Mouse (Mus musculus): ENCODE measurements around the gene Aspscr1. TPM values are rescaled to one million over a fixed set of nuclear protein-coding genes. Genes with fewer than 3 reads are reported as not detected.

Gene Aspscr1
- 94.3 and 126 TPM in 2 replicates for polyA plus RNA-seq (2012; rRNA removed; ENCODE audit: low replicate concordance)

DNA sequence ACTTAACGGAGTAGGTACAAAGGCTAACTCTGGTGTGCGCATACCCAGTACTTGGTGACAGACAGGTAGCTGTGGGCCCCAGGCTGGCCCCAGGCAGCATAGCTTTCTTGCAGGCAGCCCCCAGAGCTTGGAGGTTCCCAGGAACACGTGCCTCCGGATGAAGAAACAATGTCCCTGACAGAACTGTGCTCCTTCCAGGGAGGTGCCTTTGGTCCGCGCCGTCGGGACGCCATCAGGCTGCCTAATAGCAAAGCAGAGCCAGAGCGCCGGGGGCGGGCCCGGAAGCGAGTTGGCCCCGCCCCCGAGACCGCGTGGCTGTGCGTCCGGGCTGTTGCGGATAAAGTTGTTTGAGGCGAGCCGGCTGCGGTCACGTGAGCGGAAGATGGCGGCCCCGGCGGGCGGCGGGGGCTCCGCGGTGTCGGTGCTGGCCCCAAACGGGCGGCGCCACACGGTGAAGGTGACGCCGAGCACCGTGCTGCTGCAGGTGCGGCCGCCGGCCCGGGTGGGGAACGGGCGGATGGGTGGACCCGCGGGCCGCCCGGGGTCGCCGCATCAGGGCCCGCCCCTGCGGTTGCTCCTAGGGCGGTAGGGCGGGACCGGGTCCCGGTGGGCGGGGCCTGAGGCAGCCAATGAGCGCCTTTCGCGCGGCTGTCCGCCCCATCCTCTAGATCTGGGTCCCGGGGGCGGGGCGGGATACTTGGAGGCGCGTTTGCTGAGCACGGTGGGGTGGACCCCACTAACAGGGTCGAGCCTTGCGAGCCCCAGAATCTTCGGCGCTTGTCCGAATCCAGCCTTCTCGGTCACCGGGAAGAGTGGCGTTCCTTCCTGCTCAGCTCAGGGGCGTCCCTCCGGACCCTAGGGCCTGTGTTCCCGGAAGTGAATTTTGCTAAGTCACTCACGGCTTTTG lies at the start of gene Aspscr1:
Gene Aspscr1, plus strand, starts transcription at position 287 of the 907 bp plus-strand sequence.

DNA sequence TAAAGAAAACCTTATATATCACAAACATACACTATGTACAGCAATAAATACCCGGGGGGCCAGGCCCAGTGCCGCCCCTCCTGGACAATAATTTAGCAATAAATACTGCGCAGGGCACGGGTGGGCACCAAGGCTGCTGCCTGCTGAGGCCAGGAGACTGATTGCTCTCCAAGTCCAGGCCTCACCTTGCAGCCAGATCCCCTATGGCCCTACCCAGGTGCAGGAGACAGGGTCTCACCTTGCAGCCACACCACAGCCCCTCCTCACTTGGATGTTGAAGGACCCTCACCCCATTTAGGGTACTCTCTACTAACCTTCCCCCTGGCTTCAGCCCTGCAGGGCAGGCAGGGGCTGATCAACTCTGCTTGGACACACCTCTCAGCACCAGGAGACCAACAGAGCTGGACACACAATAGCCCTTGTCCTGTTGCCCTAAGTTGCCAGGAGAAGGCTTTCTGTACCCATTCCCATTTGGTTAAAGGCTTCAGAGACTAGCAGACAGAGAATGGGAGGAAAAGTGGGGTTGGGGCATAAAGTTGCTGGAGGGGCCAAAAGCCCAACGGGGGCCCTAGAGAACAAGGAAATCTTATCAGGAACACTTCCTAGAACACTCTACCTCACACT lies 47.5 kb upstream of the Aspscr1 start, which contains the start of gene Sirt7:
Gene Sirt7, minus strand, starts transcription at position 89 of the 624 bp plus-strand sequence.

DNA sequence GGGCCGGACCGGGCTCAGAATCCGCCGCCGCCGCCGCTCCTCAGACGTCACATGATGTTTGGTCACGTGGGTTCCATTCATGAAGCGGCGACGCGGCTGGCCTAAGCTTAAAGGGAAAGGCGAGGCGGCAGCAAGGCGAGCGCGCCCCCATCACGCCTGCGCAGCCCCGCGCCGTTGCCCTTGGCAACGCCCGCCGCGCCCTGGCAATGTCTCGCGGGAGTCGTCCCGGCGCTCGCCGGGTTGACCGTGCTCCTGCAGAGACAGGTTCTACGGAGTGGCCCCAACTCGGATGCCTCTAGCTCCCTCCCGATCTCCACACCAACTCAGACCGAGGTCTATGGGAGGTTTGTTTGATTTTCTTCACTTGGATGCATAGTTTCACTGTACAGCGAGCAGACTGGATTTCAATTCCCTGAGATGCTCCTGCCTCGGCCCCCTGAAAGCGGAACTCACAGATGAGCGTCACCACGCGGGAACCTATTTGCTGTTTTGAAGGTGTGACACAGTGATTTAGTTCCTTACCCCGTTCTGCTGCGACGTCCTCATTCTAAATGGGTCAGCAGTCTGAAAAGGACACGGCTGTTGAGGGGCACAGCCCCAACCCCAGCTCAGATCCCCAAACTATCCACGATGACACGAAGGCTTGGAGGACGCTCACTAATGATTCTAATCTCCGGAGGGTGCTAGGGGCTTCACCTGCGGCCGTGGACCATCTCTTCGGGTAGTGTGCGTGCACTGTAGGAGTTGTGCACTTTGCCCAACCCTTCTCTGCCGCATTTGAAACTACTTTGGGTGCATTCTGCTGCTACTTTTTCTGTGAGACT lies 39.0 kb upstream of the Aspscr1 start, which contains the start of gene Mafg:
Gene Mafg, minus strand, starts transcription at position 81 of the 824 bp plus-strand sequence.

DNA sequence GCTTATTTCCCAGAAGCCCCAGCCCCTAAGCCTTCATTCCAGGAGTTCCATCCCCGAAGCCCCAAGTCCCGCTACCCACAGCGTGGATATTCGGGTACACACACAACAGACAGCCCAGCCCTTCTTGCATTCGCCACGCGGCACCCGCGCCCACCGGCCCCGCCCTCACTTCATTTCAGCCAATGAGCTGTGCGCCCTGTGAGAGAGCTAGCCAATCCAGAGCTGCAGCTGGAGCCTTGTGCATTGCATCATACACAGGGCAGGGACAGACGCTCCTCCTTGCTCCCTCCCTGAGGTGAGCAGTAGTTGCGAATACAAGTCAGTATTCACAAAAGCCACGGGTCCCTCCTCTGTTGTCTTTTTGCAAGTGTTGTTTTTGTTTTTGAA lies 29.2 kb upstream of the Aspscr1 start, which contains the start of gene Pycr1:
Gene Pycr1, minus strand, starts transcription at position 169 of the 387 bp plus-strand sequence.

DNA sequence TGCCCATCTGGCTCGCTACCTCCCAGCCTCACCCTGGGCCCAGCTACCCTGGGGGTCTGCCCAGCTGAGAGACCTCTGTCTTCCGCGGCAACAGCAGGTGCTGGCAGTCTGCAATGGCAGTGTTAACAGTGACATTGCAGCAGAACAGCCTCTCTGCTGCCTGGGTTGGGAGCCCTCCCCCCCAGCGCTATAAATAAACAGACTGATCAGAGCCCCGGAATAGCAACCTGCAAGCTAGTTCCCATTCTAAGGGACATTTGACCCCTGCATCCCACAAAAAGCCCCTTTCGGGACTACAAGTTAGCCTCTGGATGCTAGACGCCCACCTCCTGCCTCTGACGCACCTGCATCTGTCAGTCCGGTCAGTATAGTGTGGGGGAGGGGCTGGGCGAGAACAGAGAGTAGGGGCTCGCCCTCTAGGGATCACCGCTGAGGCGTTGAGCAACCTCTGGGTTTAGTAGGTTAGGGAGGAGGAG lies 24.7 kb upstream of the Aspscr1 start, which contains the start of gene Myadml2:
Gene Myadml2, minus strand, starts transcription at position 158 of the 476 bp plus-strand sequence.

DNA sequence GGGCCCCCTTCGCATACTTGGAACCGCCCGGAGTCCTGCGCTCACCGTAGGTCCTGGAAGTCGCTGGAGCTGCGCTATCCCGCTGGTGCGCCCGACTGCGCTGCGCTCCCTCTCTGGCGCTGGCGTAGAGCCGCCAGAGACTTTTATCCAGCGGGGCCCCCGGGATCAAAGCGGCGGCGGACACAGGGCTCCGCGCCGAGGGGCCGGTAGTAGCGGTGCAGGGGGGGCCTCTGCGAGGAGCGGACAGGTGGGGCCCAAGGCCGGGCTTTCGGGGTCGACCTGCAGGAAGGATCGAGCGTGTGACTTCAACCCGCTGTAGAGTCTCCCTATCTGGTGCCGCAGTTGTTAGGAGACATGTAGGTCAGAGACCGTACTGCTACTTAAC lies 11.7 kb upstream of the Aspscr1 start, which contains the start of gene Notum:
Gene Notum, minus strand, starts transcription at position 100 of the 385 bp plus-strand sequence.

DNA sequence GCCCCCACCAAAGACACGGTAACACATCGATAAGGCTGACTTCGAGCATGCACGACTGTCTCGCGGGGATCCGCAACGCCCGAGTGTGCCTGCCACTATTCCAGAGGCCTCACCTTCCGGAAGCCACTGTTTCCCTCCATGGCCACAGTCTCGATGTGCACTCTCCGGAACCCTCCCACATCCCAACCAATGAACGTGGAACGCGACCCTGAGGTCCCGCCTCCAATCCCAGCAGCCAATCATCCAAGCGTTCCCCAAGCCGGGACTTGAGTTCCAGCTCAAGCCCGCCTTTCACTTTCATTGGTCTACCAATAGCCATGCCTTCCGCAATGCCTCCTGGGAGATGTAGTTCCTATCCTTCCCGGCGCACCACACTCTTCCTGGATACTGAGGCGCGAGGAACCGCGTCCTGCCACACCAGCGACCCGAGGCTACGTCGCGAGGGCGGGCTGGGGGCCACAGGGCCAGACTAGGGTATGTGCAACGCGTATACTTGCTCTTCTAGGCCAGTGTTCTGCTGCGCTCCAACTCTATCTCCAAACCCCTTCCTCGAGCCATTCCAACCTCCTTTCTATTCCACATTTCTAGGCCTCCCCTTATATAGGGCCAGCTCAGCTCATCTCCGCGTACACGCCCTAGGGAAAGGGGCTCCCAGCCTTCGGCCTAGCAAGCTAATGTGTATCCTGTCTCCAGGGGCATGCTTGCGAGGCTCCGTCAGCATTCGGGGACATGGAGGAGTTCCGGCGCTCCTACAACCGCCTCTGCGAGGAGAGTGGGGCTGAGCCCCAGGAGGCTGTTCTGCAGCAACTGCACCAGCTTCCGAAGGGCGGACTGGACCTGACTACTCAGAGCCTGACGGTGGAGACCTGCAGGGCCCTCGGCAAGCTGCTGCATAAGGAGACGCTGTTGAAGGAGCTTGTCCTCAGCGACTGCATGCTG lies 41.1 kb downstream of the Aspscr1 start, which contains the start of the genes Cenpx and Lrrc45:
Gene Cenpx, minus strand, starts transcription at position 159 of the 939 bp plus-strand sequence.
Gene Lrrc45, plus strand, starts transcription at position 346 of the 939 bp plus-strand sequence.

DNA sequence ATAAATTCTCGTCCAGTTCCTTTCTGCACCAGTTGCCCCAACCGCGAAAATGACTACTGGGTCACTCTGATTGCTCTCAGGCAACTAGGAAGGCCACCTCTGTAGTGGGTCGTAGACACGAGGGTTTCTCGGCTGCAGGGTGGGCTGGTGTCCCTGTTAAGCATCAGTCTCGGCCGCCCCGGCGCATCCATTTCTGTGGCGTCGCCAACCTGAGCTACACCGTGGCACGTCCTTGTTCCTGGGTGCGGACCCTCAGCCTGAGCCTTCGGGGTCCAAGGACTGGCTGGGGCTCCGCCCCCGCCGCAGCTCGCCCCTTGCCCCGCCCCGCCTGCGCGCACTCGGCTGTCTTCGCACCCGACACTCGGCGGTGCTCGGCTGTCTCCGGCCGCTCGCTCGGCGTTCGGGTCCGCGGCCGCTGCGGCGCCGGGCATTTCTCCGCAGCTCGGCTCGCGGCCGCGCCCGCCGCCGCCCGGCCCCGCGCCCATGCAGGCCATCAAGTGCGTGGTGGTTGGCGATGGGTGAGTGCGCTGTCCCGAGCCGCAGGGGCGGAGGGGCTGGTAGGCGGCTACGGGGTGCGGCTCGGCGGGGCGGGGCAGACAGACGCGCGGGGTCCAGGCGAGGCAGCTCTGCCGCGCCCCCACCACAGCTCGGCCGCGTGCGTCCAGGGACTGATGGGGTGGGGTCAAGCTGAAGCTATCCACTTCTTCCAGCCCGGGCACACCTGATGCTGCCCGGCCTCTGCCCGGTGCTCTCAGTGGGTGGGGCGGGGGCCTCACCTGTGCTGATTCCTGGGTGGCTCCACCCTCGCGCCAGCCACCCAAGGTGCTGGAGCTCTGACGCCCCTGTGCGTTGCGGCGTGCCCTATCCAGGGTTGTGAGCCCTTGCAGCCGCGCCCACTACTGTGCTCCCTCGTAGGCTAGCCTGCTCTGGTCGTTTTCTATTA lies 48.6 kb downstream of the Aspscr1 start, which contains the start of gene Rac3:
Gene Rac3, plus strand, starts transcription at position 347 of the 943 bp plus-strand sequence.

DNA sequence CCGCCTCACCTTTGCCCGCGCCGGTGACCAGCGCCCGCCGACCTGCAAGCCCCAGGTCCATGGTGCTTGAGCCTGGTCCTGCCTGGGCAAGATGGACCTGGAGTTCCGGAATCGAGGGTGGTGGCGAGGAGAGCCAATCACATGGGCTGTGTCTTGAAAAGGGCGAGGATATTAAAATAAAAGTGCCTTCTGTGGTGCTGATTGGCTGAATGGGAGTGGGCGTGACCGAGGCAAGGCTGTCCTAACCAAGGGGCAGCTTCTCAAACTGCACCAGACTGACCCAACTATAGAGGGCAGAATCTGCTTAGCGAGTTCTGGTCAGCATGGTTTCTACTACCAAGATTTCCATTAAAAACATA lies 54.4 kb downstream of the Aspscr1 start, which contains the start of gene Dcxr:
Gene Dcxr, minus strand, starts transcription at position 113 of the 359 bp plus-strand sequence.

DNA sequence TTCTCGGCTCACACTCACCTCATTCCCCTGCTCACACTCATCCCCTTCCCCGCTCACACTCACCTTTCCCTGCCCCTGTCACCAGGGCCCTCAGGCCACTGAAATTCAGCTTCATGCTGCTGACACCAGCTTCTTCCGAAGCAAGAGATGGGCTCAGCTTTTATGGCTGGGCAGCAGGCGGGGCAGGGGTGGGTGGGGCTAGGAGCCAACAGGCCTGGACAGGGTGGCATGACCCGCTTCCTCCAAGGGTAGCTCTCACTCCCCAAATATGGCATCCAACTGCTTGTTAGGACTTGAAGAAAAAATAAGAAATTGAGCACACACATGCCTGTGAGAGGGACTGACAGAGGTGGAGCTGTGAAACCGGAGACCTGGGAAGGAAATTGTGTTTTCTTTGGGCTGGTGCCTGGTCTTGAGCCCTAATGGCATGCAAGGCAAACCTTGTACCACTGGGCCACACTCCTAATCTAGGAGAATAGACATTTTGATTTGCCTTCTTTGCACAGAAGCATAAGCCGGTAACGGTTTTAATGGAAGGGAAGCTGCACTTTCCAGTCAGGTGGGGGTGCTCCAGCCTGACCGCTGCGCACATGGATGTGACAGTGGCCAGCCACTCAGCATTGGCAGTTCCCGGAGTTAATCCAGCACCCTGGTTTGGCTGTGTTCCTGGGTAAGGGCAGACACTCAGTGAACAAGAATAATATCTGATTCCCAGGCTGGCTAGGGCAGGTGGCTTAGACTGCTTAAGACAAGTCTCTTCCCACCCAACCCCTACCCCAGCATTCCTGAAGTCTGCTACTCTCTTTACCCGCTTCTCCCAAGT lies 59.3 kb downstream of the Aspscr1 start, which contains the start of gene Cbr2:
Gene Cbr2, minus strand, starts transcription at position 257 of the 823 bp plus-strand sequence.

Other genes starting within 250 kb of the Aspscr1 start
- gene Nploc4, start 235.3 kb upstream of the Aspscr1 start, polyA plus RNA-seq (2012; rRNA removed; ENCODE audit: low replicate concordance) = 67.9 and 103 TPM in 2 replicates
- gene Tspan10, start 230.3 kb upstream of the Aspscr1 start, polyA plus RNA-seq (2012; rRNA removed; ENCODE audit: low replicate concordance) = 3.3 and 5.9 TPM in 2 replicates
- 0.43 and 2.0 TPM in 2 replicates for gene Pde6g, start 219.5 kb upstream of the Aspscr1 start, polyA plus RNA-seq (2012; rRNA removed; ENCODE audit: low replicate concordance)
- gene Oxld1, start 214.9 kb upstream of the Aspscr1 start, polyA plus RNA-seq (2012; rRNA removed; ENCODE audit: low replicate concordance) = 37.1 and 39.9 TPM in 2 replicates
- 12.1 and 23.9 TPM in 2 replicates for gene Ccdc137, start 214.9 kb upstream of the Aspscr1 start, polyA plus RNA-seq (2012; rRNA removed; ENCODE audit: low replicate concordance)
- gene Arl16, start 205.4 kb upstream of the Aspscr1 start, polyA plus RNA-seq (2012; rRNA removed; ENCODE audit: low replicate concordance) = 23.2 and 25.3 TPM in 2 replicates
- 84.8 and 162 TPM in 2 replicates for gene Mrpl12, start 188.4 kb upstream of the Aspscr1 start, polyA plus RNA-seq (2012; rRNA removed; ENCODE audit: low replicate concordance)
- gene Slc25a10, start 181.1 kb upstream of the Aspscr1 start, polyA plus RNA-seq (2012; rRNA removed; ENCODE audit: low replicate concordance) = 769 and 1,138 TPM in 2 replicates
- gene Gcgr, start 142.3 kb upstream of the Aspscr1 start, polyA plus RNA-seq (2012; rRNA removed; ENCODE audit: low replicate concordance) = 0.96 and 2.7 TPM in 2 replicates
- gene Mcrip1, start 123.2 kb upstream of the Aspscr1 start, polyA plus RNA-seq (2012; rRNA removed; ENCODE audit: low replicate concordance) = 142 and 150 TPM in 2 replicates
- 143 TPM in 1 of 2 replicates, not detected in the other for gene Ppp1r27, start 121.8 kb upstream of the Aspscr1 start, polyA plus RNA-seq (2012; rRNA removed; ENCODE audit: low replicate concordance)
- gene P4hb, start 99.7 kb upstream of the Aspscr1 start, polyA plus RNA-seq (2012; rRNA removed; ENCODE audit: low replicate concordance) = 141 and 220 TPM in 2 replicates
- 741 and 971 TPM in 2 replicates for gene Arhgdia, start 91.3 kb upstream of the Aspscr1 start, polyA plus RNA-seq (2012; rRNA removed; ENCODE audit: low replicate concordance)
- 11.0 and 20.7 TPM in 2 replicates for gene Alyref, start 74.6 kb upstream of the Aspscr1 start, polyA plus RNA-seq (2012; rRNA removed; ENCODE audit: low replicate concordance)
- 122 and 159 TPM in 2 replicates for gene Anapc11, start 74.6 kb upstream of the Aspscr1 start, polyA plus RNA-seq (2012; rRNA removed; ENCODE audit: low replicate concordance)
- 1.7 and 5.2 TPM in 2 replicates for gene Npb, start 64.5 kb upstream of the Aspscr1 start, polyA plus RNA-seq (2012; rRNA removed; ENCODE audit: low replicate concordance)
- gene Pcyt2, start 55.0 kb upstream of the Aspscr1 start, polyA plus RNA-seq (2012; rRNA removed; ENCODE audit: low replicate concordance) = 242 and 269 TPM in 2 replicates
- gene Sirt7, start 47.7 kb upstream of the Aspscr1 start, polyA plus RNA-seq (2012; rRNA removed; ENCODE audit: low replicate concordance) = 77.0 and 95.0 TPM in 2 replicates
- gene Mafg, start 39.4 kb upstream of the Aspscr1 start, polyA plus RNA-seq (2012; rRNA removed; ENCODE audit: low replicate concordance) = 45.1 and 52.6 TPM in 2 replicates
- 11.2 and 12.4 TPM in 2 replicates for gene Pycr1, start 29.2 kb upstream of the Aspscr1 start, polyA plus RNA-seq (2012; rRNA removed; ENCODE audit: low replicate concordance)
- 0.44 and 29.6 TPM in 2 replicates for gene Myadml2, start 24.8 kb upstream of the Aspscr1 start, polyA plus RNA-seq (2012; rRNA removed; ENCODE audit: low replicate concordance)
- 0.22 and 0.60 TPM in 2 replicates for gene Notum, start 11.8 kb upstream of the Aspscr1 start, polyA plus RNA-seq (2012; rRNA removed; ENCODE audit: low replicate concordance)
- gene Cenpx, start 40.8 kb downstream of the Aspscr1 start, polyA plus RNA-seq (2012; rRNA removed; ENCODE audit: low replicate concordance) = 90.7 and 105 TPM in 2 replicates
- 27.1 and 30.3 TPM in 2 replicates for gene Lrrc45, start 41.0 kb downstream of the Aspscr1 start, polyA plus RNA-seq (2012; rRNA removed; ENCODE audit: low replicate concordance)
- 7.6 and 15.5 TPM in 2 replicates for gene Rac3, start 48.5 kb downstream of the Aspscr1 start, polyA plus RNA-seq (2012; rRNA removed; ENCODE audit: low replicate concordance)
- 84.6 and 91.9 TPM in 2 replicates for gene Dcxr, start 54.3 kb downstream of the Aspscr1 start, polyA plus RNA-seq (2012; rRNA removed; ENCODE audit: low replicate concordance)
- 277 and 287 TPM in 2 replicates for gene Cbr2, start 59.1 kb downstream of the Aspscr1 start, polyA plus RNA-seq (2012; rRNA removed; ENCODE audit: low replicate concordance)
- gene Hmga1b, start 89.8 kb downstream of the Aspscr1 start, polyA plus RNA-seq (2012; rRNA removed; ENCODE audit: low replicate concordance) = 0.86 and 1.4 TPM in 2 replicates
- gene Rfng, start 111.2 kb downstream of the Aspscr1 start, polyA plus RNA-seq (2012; rRNA removed; ENCODE audit: low replicate concordance) = 56.0 and 80.9 TPM in 2 replicates
- 129 and 190 TPM in 2 replicates for gene Gps1, start 111.3 kb downstream of the Aspscr1 start, polyA plus RNA-seq (2012; rRNA removed; ENCODE audit: low replicate concordance)
- gene Dus1l, start 123.4 kb downstream of the Aspscr1 start, polyA plus RNA-seq (2012; rRNA removed; ENCODE audit: low replicate concordance) = 30.8 and 36.8 TPM in 2 replicates
- gene Fasn, start 151.6 kb downstream of the Aspscr1 start, polyA plus RNA-seq (2012; rRNA removed; ENCODE audit: low replicate concordance) = 15,404 and 19,960 TPM in 2 replicates

Data from mammary gland, adult 2 months (tissue).